Mouse (Mus musculus): ENCODE data around the gene Ccdc114. TPM values are rescaled to one million over a fixed set of nuclear protein-coding genes. Genes with fewer than 3 reads are reported as not detected.
A peak's percentile ranks its signal among the peaks of the same experiment; 100 is the strongest.

Ccdc114 gene
- polyA plus RNA-seq, 1 experiment from 2014 or later = 5.5 TPM

DNA sequence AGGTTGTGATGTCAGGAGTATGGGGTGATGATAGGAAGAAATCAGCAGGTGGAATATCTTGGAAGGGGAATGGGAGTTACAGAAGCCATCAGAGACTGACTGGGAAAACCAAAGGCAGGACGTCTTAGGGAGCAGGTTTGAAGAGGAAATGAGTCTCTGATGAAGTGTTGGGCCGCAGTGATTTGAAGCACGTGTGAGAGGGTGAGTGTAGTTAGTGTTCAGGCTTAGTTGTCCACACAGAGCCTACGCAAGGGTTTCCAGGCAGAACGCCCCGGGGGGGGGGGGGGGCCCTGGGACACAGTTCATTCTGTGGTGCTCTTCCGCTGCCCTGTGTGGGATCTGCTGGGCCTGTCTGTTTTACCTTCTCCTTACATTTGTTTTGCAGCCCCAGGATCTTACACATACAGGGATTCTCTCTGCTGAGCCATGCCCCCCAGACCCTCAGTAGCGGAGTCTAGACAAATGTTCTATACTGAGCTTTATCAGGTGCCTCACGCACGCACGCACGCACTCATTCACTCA, 21.3 kb upstream of the Ccdc114 start:
- H3K27ac ChIP-seq = no peak overlapping the region
- 77% methylated on average over 12 of the region's 12 CpGs for WGBS
- ATAC-seq (ENCODE audit: low FRiP score) = no peak

DNA sequence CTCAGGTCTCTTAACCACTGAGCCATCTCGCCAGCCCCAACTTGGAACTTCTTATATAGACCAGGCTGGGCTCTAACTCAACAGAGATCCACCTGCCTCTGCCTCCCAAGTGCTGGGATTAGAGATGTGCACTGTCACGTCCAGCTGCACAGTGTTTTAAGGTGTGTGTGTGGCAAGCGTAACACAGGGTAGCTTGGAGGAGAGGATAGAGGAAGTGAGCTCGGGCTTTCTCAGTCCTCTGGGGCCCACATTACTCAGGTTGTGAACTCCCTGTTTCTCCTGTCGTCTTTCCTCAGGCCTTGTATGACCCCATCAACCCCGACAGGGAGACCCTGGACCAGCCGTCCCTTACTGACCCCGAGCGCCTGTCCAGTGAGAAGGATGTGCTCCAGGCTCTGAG, 17.2 kb upstream of the Ccdc114 start:
- ATAC-seq (ENCODE audit: low FRiP score) = no peak
- H3K9ac ChIP-seq = no peak overlapping the region
- no peaks in the 10 kb centered on the region for H3K4me1 ChIP-seq
- H3K36me3 ChIP-seq = peaks cover 21% of the 10 kb centered on the region
- H3K27ac ChIP-seq = no peak overlapping the region
- 92% methylated on average over 9 of the region's 9 CpGs for WGBS
- no peak overlapping the region for H3K4me3 ChIP-seq
- no peak overlapping the region for H3K4me2 ChIP-seq (replicated peaks)
- H3K9me3 ChIP-seq (replicated peaks) = no peaks in the 10 kb centered on the region
- H3K27me3 ChIP-seq = no peaks in the 10 kb centered on the region

More for the DNA sequence above, 21.3 kb upstream of the Ccdc114 start:
- no peaks in the 10 kb centered on the region for H3K9me3 ChIP-seq (replicated peaks)
- H3K36me3 ChIP-seq = no peaks in the 10 kb centered on the region
- no peak overlapping the region for H3K4me2 ChIP-seq (replicated peaks)
- H3K4me3 ChIP-seq = no peak overlapping the region
- no peak overlapping the region for H3K9ac ChIP-seq
- no peaks in the 10 kb centered on the region for H3K27me3 ChIP-seq
- peaks cover 1% of the 10 kb centered on the region; the same call in 1 of the 2 replicates for H3K4me1 ChIP-seq

- no peak overlapping the region for H3K4me3 ChIP-seq
Measured at GRCm38 (mm10) chr7:45908384-45908783, 15.5 kb upstream of the Ccdc114 start.

DNA sequence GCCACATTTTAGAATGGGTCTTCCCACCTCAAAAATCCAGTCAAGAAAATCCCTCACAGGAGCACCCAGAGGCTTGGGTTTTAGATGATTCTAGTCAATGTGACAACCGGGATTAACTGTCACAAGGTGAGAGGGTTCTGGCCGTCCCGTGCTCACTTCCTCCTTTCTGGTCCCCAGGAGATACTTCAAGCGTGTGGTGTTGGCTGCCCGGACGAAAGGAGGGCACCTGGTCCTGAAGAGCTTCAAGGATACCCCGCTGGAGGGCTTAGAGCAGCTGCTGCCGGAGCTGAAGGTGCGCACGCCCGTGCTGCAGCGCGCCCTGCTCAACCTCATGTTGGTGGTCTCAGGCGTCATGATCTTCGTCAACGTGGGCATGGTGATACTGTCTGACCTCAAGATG, 14.7 kb upstream of the Ccdc114 start:
- H3K4me3 ChIP-seq = no peak overlapping the region
- 94% methylated on average over 16 of the region's 16 CpGs for WGBS
- no peaks in the 10 kb centered on the region for H3K4me1 ChIP-seq
- H3K27me3 ChIP-seq = no peaks in the 10 kb centered on the region
- ATAC-seq (ENCODE audit: low FRiP score) = no peak
- H3K9ac ChIP-seq = no peak overlapping the region
- no peaks in the 10 kb centered on the region for H3K9me3 ChIP-seq (replicated peaks)
- no peak overlapping the region for H3K4me2 ChIP-seq (replicated peaks)
- peaks cover 21% of the 10 kb centered on the region for H3K36me3 ChIP-seq
- H3K27ac ChIP-seq = no peak overlapping the region

More at GRCm38 (mm10) chr7:45908384-45908783, 15.5 kb upstream of the Ccdc114 start:
- H3K36me3 ChIP-seq = peaks cover 21% of the 10 kb centered on the region
- ATAC-seq (ENCODE audit: low FRiP score) = no peak
- no peaks in the 10 kb centered on the region for H3K9me3 ChIP-seq (replicated peaks)
- H3K9ac ChIP-seq = no peak overlapping the region
- H3K27me3 ChIP-seq = no peaks in the 10 kb centered on the region
- no peaks in the 10 kb centered on the region for H3K4me1 ChIP-seq
- no peak overlapping the region for H3K4me2 ChIP-seq (replicated peaks)
- no peak overlapping the region for H3K27ac ChIP-seq

DNA sequence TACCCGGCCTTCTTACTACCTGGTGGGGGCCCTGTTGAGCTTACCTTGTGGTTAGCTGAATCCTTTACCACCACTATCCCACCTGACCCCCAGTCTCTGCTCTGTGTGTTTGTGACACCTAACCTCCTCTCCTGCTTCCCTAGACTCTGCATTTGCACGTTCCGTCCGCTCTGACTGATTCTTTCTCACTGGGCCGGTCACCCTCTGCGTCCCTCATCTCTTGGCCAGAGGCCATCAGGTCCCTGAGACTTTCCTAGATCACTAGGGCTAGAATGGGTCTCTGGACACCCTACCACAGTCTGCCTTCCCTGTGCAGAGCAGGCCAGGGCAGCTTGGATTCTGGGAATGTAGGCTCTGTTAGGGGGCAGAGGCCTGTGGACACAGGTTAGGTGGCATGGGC, 9.8 kb upstream of the Ccdc114 start:
- Histone ChIP-seq H3K27me3 (no peaks in the 10 kb centered on the region; the same call in 1 of the 2 replicates), H3K36me3 (peaks cover 21% of the 10 kb centered on the region), H3K9me3 (replicated peaks) (no peaks in the 10 kb centered on the region), H3K27ac (no peak overlapping the region), H3K4me3 (no peak overlapping the region), H3K4me2 (replicated peaks) (no peak overlapping the region), H3K9ac (no peak overlapping the region), H3K4me1 (peaks cover 24% of the 10 kb centered on the region)
- ATAC-seq (ENCODE audit: low FRiP score) = no peak
- WGBS = 90% methylated on average over 6 of the region's 6 CpGs

DNA sequence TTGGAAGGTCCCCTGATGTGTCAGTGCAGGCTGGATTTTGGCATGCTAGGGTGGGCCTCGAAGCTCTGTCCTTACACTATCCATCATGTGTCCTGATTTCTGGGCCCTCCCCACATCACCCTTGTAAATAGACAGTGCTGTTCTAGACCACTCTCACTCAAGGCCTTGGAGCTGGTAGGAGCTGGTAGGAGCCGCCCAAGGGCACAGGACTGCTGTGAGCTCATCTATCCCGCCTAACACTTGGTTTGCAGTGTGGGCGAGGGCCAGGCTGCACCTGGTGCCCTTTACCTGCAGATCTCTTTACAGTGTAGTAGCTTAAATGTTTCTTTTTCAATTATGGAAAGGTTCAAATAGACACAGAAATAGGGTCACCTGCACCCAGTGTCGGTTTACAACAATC, 8.9 kb upstream of the Ccdc114 start:
- Histone ChIP-seq H3K4me3 (no peak overlapping the region), H3K4me2 (replicated peaks) (no peak overlapping the region), H3K27ac (no peak overlapping the region)

DNA sequence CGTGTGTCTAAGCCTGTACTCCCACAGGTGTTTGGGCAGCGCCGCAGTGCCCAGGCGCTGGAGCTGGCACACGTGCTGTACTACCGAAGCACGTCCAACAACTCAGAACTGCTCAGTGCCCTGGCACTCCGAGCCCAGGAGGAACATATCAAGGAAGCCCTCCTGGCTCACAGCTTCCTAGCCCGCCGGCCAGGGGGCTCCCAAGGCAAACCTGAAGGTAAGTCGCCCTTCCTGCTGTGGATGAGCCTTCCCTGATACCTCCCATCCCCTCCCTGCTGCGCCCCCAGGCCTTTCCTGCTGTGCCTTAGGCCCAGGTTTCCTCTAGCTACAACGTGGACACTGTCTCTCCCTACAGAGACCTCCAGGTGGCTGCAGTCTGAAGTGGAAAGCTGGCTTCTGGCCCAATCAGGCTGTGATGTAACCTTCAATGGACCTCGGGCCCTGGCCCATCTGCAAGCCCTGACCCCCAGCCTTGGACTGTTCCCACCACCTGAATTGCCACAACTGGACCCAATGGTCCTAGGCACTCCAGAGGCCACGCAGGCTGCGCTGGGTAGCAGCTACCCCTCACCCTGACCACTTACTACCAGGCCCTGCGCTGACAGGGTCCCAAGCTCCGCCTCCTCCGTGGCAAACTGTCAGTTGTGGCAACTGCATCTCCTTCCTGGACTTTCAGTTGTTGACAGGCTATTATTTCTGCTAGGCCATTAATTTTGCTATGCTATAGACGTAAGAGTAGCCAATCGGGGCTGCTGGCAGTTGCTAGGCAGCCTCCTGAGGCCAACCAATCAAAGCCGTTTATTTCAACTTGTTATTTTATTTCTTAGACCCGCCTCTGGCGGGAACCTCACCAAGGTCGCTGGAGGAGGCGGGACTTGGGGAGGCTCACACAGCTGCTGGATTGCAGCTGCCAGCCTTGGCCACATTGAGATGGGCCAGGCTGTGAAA, 7.5 kb upstream of the Ccdc114 start:
- Histone ChIP-seq H3K9me3 (replicated peaks) (no peaks in the 10 kb centered on the region), H3K27ac (peak overlapping the region; percentile 86), H3K9ac (peak overlapping the region; percentile 65), H3K4me3 (peak overlapping the region; percentile 25), H3K27me3 (peaks cover 11% of the 10 kb centered on the region), H3K4me2 (replicated peaks) (peak overlapping the region; percentile 50), H3K36me3 (0 out of 2 replicates have a peak, but pooled peaks cover 1% of the 10 kb centered on the region), H3K4me1 (peaks cover 24% of the 10 kb centered on the region)
- WGBS = 36% methylated on average over 26 of the region's 26 CpGs
- peak; percentile 84 for ATAC-seq (ENCODE audit: low FRiP score)

More for the DNA sequence above, 8.9 kb upstream of the Ccdc114 start:
- Histone ChIP-seq H3K27me3 (peaks cover 4% of the 10 kb centered on the region; the same call in 1 of the 2 replicates), H3K9me3 (replicated peaks) (no peaks in the 10 kb centered on the region), H3K9ac (no peak overlapping the region), H3K4me1 (peaks cover 24% of the 10 kb centered on the region), H3K36me3 (peaks cover 14% of the 10 kb centered on the region)
- no peak for ATAC-seq (ENCODE audit: low FRiP score)
- 93% methylated on average over 5 of the region's 5 CpGs for WGBS

DNA sequence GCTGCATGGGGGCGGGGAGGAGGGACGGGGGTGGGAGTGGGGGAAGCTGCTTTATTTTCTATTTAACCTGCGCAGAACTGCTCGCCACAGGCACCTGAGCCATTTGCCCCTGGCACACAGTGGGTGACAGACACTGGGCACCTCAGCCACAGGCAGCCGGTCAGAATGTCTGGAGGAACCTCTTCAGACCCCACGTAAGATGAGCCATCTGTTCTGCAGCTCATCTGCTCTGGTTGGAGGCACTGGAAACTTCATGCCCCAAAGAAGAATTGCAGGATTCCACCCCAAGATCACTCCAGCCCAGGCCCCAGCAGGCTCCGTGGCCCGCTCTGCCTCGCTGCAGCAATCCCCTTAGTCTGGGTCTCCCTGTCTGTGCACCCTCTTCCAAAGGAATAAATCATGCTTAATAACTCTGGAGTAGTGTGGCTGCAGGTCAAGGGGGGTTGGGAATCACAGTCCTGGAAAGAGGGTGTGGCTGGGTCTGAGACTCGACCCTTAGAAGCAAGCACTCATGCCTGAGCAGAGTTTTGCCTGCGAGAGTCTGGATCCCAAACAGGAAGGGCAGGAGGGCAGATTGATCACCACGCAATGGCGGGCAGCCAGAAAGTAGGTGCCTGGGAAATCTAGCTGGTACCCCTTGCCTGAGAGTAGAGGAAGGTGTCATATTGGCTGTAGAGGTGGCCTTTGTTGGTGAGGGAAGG, 6.7 kb upstream of the Ccdc114 start:
- ATAC-seq (ENCODE audit: low FRiP score) = no peak; the same call in 1 of the 2 replicates
- Histone ChIP-seq H3K4me3 (peak overlapping the region; percentile 25; the same call in 1 of the 2 replicates), H3K9ac (peak overlapping the region; percentile 65), H3K27ac (peak overlapping the region; percentile 86), H3K27me3 (peaks cover 11% of the 10 kb centered on the region), H3K9me3 (replicated peaks) (no peaks in the 10 kb centered on the region), H3K36me3 (no peaks in the 10 kb centered on the region), H3K4me2 (replicated peaks) (peak overlapping the region; percentile 50), H3K4me1 (peaks cover 26% of the 10 kb centered on the region)
- WGBS = 31% methylated on average over 13 of the region's 13 CpGs

GRCm38 (mm10) chr7:45917926-45918325, 5.9 kb upstream of the Ccdc114 start:
- Histone ChIP-seq H3K27ac (peak overlapping the region; percentile 86), H3K4me1 (peaks cover 33% of the 10 kb centered on the region), H3K9me3 (replicated peaks) (no peaks in the 10 kb centered on the region), H3K4me3 (no peak overlapping the region), H3K27me3 (peaks cover 11% of the 10 kb centered on the region), H3K36me3 (no peaks in the 10 kb centered on the region), H3K4me2 (replicated peaks) (no peak overlapping the region), H3K9ac (no peak overlapping the region; the same call in 1 of the 2 replicates)
- no peak for ATAC-seq (ENCODE audit: low FRiP score)
- 87% methylated on average over 15 of the region's 15 CpGs for WGBS

GRCm38 (mm10) chr7:45919083-45919671, 4.7 kb upstream of the Ccdc114 start:
- no peaks in the 10 kb centered on the region for H3K9me3 ChIP-seq (replicated peaks)
- H3K9ac ChIP-seq = no peak overlapping the region
- H3K4me3 ChIP-seq = no peak overlapping the region
- H3K4me1 ChIP-seq = peaks cover 33% of the 10 kb centered on the region
- WGBS = 64% methylated on average over 14 of the region's 14 CpGs
- peaks cover 11% of the 10 kb centered on the region for H3K27me3 ChIP-seq
- H3K4me2 ChIP-seq (replicated peaks) = no peak overlapping the region
- no peaks in the 10 kb centered on the region for H3K36me3 ChIP-seq
- no peak overlapping the region for H3K27ac ChIP-seq
- no peak for ATAC-seq (ENCODE audit: low FRiP score)

GRCm38 (mm10) chr7:45919761-45920160, 4.1 kb upstream of the Ccdc114 start:
- WGBS = 74% methylated on average over 4 of the region's 4 CpGs
- no peak for ATAC-seq (ENCODE audit: low FRiP score)
- H3K4me2 ChIP-seq (replicated peaks) = peak overlapping the region; percentile 19; the same call in 1 of the 2 replicates

More at GRCm38 (mm10) chr7:45919761-45920160, 4.1 kb upstream of the Ccdc114 start:
- Histone ChIP-seq H3K4me1 (peaks cover 33% of the 10 kb centered on the region), H3K4me3 (peak overlapping the region; percentile 23; the same call in 1 of the 2 replicates), H3K27me3 (peaks cover 11% of the 10 kb centered on the region), H3K36me3 (no peaks in the 10 kb centered on the region), H3K9ac (no peak overlapping the region; the same call in 1 of the 2 replicates), H3K27ac (no peak overlapping the region), H3K9me3 (replicated peaks) (no peaks in the 10 kb centered on the region)

All from hindbrain, embryonic 12.5 days (tissue).